Mouse (Mus musculus) liver, adult (tissue): ENCODE measurements at regions not wholly inside any gene's neighbourhood (a gene's known extent, or its start where the extent isn't known, plus 50 kb on each side); places are given as distances from the start of the nearest gene placed in this dataset.

Experiments
- GATA4 ChIP-seq: IDR thresholded peaks from 2 replicates; pipeline ENCODE4 v1.6.1; 2014; ENCODE audit warnings: mild to moderate bottlenecking, low read length; ENCODE audit not compliant: insufficient replicate concordance

- TF ChIP-seq GATA4 = no peak
Observed at GRCm38 (mm10) chr9:120628794-120629560, 57.7 kb downstream of the Rpl14 start.

DNA sequence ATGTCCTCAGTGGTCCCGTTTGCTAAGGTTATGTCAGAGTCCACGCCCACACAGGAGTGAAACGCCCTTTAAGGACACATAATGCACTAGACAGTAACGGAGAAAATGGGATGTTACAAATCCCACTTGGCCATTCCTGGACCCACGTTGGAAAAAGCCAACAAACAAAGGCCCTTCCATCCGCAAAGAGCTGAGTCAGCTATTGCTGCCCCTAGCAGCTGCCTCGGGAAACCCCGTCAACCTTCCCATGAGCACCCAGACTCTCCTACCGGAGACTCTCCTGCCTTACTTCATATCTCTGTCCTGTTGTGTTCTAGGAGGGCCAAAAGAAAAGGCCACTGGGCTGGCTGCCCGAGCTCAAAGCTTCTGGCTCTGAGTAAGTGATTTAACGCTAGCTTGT lies 58.4 kb downstream of the Rpl14 start:
- no peak for TF ChIP-seq GATA4

DNA sequence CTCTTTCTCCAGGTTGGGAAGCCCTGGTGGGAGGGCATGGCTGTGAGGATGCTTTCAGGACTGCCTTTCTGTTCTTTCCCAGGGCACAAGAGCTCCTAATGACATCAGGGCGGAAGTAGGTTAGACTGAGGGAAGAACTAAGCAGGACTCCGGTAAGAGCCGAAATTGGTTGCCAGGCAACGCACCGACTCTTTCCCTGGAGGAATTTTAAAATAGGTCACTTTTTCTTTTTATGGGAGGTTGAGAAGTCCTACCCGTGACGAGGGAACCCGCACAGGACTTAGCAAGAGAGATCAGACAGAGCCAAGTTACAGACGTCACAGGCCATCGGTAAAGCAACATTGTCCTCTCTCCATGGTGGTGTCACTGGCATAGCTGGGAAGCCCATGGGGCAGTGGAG lies 61.6 kb downstream of the Rpl14 start:
- TF ChIP-seq GATA4 = no peak

GRCm38 (mm10) chr9:120642656-120643055 lies 71.4 kb downstream of the Rpl14 start:
- no peak for TF ChIP-seq GATA4

- TF ChIP-seq GATA4 = no peak
Observed at GRCm38 (mm10) chr9:120643371-120643770, 72.1 kb downstream of the Rpl14 start.

- no peak for TF ChIP-seq GATA4
Observed at GRCm38 (mm10) chr9:120645776-120646175, 74.5 kb downstream of the Rpl14 start.

- no peak for TF ChIP-seq GATA4
Observed at GRCm38 (mm10) chr9:120646806-120647667, 75.8 kb downstream of the Rpl14 start.

GRCm38 (mm10) chr9:120647668-120647955 lies 76.4 kb downstream of the Rpl14 start:
- TF ChIP-seq GATA4 = no peak

DNA sequence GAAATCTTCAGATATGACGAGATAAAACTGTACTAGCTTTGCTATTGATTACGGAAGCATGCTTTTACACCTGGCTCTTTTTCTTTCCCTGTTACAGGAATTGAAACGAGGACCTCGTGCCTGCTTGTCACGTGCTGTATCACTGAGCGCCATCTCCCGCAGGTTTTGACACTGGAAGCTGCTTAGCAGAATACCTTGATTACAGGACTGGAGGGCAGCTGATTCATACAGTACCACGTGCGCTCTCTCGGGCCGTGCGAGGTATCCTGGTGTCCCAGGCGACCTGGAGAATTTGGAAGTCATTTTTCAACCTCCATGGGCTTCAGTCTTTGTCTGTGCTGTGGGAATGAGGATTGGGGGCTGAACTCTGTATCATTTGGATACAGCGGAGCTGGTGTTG lies 81.5 kb downstream of the Rpl14 start:
- TF ChIP-seq GATA4 = no peak

GRCm38 (mm10) chr9:120653170-120653569 lies 81.9 kb downstream of the Rpl14 start:
- TF ChIP-seq GATA4 = no peak

- TF ChIP-seq GATA4 = no peak
Observed at GRCm38 (mm10) chr9:120654736-120655135, 83.5 kb downstream of the Rpl14 start.

DNA sequence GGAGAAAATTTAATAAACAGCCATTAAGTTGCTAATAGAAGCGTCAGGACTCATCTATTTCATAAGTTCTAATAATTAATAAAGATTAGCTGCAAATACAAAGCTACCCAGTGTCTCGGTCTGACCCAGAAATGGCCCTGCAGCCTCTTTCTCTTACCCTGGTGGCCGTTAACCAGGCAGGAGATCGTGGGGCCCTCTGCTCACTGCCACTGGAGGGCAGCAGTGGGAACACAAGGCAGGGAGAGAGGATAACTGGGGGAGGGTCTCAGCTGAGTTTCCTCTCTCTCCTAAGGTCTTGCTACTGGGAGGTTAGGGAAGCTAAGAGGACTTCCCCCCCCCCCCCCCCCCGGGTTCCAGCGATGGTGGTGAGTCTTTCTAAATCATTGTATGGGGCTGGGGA lies 85.7 kb downstream of the Rpl14 start:
- no peak for TF ChIP-seq GATA4

DNA sequence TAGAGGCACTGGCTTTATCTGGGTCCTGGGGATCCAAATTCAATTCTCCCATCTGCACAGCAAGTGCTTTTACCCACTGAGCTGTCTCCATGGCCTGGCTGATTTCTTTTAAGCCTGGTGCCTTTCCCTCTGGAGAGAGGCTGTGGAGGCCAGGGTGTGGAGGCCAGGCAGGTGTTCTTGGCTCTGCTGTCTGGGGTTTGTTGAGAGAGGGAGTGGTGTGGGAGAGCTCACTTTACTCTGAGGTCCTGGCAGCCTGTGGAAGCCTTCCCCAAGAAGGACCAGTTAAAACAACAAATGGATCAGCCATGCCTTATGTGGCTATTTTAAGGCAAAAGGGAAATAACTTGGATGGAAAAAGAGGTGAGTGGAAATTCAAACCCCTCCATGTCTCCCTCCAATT lies 86.5 kb downstream of the Rpl14 start:
- TF ChIP-seq GATA4 = no peak

DNA sequence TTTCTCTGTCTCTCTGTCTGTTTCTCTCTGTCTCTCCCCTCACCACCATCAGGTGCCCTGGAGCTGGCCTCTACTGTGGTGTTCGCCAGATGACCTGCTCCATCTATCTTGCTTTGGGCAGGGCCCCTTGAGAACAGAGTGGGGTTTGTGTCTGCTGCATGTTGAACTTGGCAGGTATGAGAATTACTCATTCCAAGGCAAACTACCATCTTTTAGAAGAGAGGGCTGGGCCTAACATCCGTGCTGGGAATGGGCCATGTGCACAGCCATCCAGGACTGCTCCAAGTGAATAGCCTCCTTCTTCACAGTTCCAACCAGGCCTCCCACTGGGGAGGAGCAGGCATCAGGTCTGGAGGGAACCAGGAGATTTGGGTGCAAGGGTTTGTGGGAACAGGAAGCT lies 87.3 kb downstream of the Rpl14 start:
- no peak for TF ChIP-seq GATA4

DNA sequence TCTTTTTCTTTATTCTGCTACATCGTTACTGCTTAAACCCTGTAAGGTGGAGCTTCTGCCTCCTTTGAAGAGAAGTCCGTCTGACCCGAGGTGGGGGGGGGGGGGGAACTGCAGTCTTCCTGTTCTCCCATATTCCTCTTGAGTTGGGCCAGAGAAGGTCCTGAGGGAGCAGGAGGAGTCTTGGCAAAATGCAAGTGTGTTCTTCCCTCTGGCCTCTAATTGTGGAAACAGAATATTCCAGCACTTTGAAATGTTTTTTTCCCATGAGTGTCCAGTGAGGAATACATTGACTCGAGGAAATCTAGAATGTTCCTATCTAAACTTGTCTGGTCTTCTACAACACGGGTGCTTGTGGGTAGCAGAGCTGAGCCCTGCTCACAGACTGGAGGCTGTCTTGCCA lies 90.0 kb downstream of the Rpl14 start:
- no peak for TF ChIP-seq GATA4

DNA sequence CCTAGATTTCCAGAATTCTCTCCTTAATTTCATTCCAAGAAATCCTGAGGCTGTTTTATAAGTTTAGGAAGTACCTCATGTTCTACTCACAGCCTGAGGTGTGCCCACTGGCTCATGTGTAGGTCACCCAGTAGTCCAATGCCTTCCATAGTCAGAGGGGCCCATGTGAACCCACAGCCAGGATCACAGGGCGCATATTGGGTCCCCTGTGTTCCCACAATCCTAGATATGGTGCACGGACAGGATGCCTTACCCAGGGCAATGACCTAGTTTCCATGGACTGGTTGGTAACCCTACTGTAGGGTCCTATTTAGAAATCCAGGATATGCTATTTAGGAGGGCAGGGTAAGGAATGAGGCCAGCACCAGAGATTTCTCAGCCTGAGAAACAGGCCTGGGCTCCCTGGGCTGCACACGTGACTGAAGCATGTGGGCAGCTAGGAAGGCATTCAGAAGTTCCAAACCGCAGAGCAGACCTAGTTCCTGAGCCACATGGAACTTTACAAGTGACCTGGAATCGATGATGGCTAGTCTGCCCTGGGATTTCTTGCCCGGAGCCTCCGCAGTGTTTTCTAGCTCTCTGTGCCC lies 90.5 kb downstream of the Rpl14 start:
- TF ChIP-seq GATA4 = no peak
